Mouse (Mus musculus) left cerebral cortex, adult 8-10 months (tissue): ENCODE measurements around the gene Gm11757. TPM values are rescaled to one million over a fixed set of nuclear protein-coding genes. Genes with fewer than 3 reads are reported as not detected.
"Not testable (repeated sequence)": the region's sequence is repeated elsewhere in the genome, so short reads cannot be mapped to it uniquely, and the experiment has no call there.

Experiments
- DNase-seq, 2 experiments: peaks; one replicate each; pipeline ENCODE4 v3.0.0; 2022; ENCODE audit warnings: low spot score in 2 of 2
- total RNA-seq, 4 experiments: library from RNA; stranded (reverse); gene quantifications; 2 replicates each; pipeline ENCODE4 v1.2.4; 2022

Gm11757 gene
- total RNA-seq: not detected

DNA sequence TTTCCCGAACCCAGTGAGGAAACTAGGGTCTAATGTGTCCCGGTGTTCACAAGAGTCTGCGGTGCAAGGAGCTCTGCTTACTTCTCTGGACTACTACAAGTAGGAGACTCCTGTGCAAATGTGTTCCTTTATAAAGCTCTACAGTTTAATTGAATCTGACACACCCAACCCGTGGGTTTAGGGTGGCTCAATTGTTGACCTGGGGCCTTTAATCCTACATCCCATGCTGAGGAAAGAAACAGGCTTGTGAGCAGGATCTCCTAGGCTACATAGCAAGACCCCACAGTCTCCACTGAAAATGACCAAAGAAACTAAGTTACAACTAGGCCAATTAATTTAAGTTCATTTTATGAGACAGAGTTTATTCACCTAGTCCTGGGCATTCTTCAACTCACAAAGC lies at the start of gene Gm11757:
Gene Gm11757 (minus strand): TSS at position 101 of the 400 bp plus-strand sequence.
- not testable (repeated sequence) for DNase-seq

- DNase-seq: not testable (repeated sequence)
Observed at GRCm38 (mm10) chr4:73920660-73921059, 29.7 kb upstream of the Gm11757 start, which contains the start of gene Gm11756. Gm11756 (minus strand) TSS chr4:73920760.

DNA sequence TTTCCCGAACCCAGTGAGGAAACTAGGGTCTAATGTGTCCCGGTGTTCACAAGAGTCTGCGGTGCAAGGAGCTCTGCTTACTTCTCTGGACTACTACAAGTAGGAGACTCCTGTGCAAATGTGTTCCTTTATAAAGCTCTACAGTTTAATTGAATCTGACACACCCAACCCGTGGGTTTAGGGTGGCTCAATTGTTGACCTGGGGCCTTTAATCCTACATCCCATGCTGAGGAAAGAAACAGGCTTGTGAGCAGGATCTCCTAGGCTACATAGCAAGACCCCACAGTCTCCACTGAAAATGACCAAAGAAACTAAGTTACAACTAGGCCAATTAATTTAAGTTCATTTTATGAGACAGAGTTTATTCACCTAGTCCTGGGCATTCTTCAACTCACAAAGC lies 14.9 kb upstream of the Gm11757 start, which contains the start of gene Gm13871:
Gene Gm13871 (minus strand): TSS at position 101 of the 400 bp plus-strand sequence.
- not testable (repeated sequence) for DNase-seq

- not testable (repeated sequence) for DNase-seq
Observed at GRCm38 (mm10) chr4:73876166-73876565, 14.7 kb downstream of the Gm11757 start, which contains the start of gene Gm11758. Gm11758 (minus strand) TSS chr4:73876266.

Other genes starting within 250 kb of the Gm11757 start
- gene Gm11239, start 222.8 kb downstream of the Gm11757 start, total RNA-seq: not detected
- gene Gm428, start 207.6 kb downstream of the Gm11757 start, total RNA-seq: not detected
- gene Rasef, start 100.1 kb downstream of the Gm11757 start, total RNA-seq: under 1 TPM in 1 of 4 experiments, not detected in 3; 0.07 TPM
- not detected for gene Gm11758, start 14.8 kb downstream of the Gm11757 start, total RNA-seq
- gene Gm13871, start 14.8 kb upstream of the Gm11757 start, total RNA-seq: not detected
- not detected for gene Gm11756, start 29.6 kb upstream of the Gm11757 start, total RNA-seq
- not detected for gene 2310002L09Rik, start 59.7 kb upstream of the Gm11757 start, total RNA-seq
- gene Frmd3, start 122.3 kb upstream of the Gm11757 start, total RNA-seq: 1 to 10 TPM; 6.4 to 6.7 (median 6.5) TPM